Mouse (Mus musculus) cerebellum, adult (tissue): Measurements from ENCODE around the gene Mrgprb4.

ENCODE experiments used
- ATAC-seq: cut with Nextera tagmentation; 2 replicates; pipeline ENCODE4 v1.9.2; 2017; ENCODE audit warnings: mild to moderate bottlenecking, moderate library complexity, mixed read lengths; ENCODE audit not compliant: insufficient number of reproducible peaks, low FRiP score, low TSS enrichment

The Mrgprb4 gene

DNA sequence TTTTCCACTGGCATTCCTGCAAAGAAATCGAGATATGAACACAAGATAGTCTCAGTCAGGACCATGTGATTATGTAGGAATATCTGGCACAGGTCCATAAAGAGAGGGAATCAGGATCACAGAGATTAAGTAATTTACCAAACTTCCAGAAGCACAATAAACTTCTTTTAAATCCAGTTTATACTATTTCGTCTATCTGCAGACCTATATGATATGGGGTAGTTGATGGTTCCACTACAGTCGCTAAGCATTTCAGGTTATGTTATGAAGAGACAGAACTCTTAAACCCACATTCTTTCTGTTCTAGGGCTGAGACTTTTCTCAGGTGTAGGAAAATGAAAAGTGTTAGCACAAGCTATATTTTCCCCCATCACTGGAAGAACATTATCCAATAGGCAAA is at the start of gene Mrgprb4:
Gene Mrgprb4, minus strand, starts transcription at position 101 of the 400 bp plus-strand sequence.
- no peak for ATAC-seq

GRCm38 (mm10) chr7:48226114-48226513 is 27.0 kb upstream of the Mrgprb4 start:
- ATAC-seq = no peak

DNA sequence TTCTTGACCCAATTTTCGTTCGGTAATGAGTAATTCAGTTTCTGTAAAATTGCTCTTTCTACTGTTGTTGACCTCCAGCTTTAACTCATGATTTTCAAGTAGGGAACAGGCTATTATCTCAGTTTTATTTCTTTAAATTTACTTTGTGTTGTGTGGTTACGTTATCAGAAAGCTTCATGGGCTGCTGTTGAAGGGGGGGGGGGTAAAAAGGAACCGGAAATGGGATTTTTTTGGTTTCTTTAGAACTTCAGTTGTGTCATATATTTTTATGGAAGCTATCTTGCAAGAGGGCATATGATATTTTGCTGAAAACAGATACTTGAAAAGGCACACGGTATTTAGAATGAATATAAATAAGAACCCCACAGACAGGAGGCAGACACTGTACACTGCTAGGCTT is 26.0 kb upstream of the Mrgprb4 start:
- no peak for ATAC-seq

GRCm38 (mm10) chr7:48168919-48169318 is 30.2 kb downstream of the Mrgprb4 start, which contains the start of gene Mrgprb5:
Gene Mrgprb5 (minus strand): TSS chr7:48169019.
- no peak for ATAC-seq

DNA sequence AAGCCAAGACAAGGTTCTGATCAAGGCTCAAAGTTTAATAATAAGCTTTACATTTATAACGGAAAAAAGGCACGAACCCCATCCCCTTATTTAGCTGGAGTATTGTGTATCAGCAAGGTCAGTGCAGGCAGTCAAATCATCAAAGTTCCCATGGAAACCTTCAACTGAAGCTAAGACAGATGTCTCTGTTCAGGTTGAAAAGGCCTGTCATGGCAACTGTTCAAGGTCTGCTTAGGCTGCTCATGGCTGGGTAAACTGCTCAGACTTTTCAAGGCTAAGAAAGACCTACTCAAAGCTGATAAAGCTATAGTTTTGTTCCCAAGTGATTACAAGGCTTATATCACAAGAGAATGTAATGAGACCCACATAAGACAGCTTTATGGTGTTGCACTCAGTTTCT is 31.6 kb downstream of the Mrgprb4 start:
- ATAC-seq = no peak
